Mouse (Mus musculus): ENCODE results near the gene Slc25a31.

GRCm38 (mm10) chr3:40682404-40682803, 26.3 kb upstream of the Slc25a31 start:
- no peak for TF ChIP-seq CTCF (IDR thresholded peaks at IDR 0.05; ENCODE audit: low read depth)
- TF ChIP-seq EP300 (IDR thresholded peaks at IDR 0.05; ENCODE audit: low read depth), result no peak

Measured in liver, embryonic 14.5 days (tissue).